Mouse (Mus musculus): Measurements from ENCODE around the gene Vps37c.

Vps37c gene

DNA sequence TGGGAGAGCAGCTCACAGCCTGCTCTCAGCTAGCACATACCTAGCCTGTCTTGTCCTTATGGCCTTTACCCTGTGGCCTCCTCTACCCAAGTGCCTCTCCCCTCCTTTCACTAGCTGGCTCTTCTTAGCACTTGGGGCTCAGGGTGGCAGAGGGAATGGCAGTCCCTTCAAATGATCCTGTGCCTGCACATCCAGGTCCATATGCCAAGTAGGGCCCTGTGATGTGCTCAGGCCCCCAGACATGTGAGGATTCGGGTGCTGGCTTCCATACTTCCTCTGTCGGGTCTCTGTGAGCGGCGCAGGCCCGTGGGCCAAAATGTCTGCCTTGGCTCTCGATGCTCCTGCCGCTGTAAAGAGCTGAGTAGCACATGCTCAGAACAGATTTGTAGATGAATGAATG is 47.3 kb downstream of the Vps37c start:
- no peak for ATAC-seq (ENCODE audit: insufficient number of reproducible peaks, low FRiP score, low TSS enrichment)

DNA sequence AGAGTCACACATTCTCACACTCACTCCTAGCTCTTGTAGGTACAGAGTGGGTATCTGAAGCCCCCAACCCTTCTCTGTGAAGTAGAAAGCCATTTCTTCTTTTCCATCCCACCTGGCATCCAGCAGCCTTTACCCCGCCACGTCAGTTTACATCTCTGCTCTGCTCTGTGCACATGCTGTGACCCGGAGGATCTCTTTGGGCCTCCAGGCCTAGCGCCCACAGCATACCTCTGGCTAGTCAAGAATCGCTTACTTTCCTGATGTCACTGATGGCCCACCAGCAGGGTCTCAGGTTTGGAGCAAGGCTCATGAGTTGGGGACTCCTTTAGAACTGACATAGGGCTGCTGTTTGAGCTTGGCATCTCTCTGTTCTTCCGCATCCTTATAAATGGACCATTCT is 49.5 kb downstream of the Vps37c start:
- no peak for ATAC-seq (ENCODE audit: insufficient number of reproducible peaks, low FRiP score, low TSS enrichment)

DNA sequence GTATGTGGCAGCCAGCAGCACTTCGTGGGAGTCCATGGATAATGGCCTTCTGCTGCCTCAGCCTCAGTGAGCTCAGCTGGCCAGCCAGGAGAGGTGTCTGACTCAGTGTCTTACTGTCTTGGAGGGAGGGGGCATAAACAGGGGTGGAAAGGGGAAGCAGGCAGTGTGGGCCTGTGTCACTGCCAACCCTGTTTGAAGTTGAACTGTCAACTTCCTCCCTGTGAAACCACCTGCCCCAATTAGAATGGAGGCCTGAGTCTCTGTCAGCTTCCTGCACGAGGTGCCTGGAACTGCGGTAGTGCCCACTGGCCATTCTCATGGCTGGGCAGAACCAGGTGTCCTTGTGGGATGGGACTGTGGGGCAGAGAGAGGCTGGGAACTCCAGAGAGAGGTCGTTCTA is 50.3 kb downstream of the Vps37c start, which contains the start of gene Cd5:
TSS of gene Cd5 (minus strand) at position 192 of the 400 bp plus-strand sequence.
- ATAC-seq (ENCODE audit: insufficient number of reproducible peaks, low FRiP score, low TSS enrichment): no peak

DNA sequence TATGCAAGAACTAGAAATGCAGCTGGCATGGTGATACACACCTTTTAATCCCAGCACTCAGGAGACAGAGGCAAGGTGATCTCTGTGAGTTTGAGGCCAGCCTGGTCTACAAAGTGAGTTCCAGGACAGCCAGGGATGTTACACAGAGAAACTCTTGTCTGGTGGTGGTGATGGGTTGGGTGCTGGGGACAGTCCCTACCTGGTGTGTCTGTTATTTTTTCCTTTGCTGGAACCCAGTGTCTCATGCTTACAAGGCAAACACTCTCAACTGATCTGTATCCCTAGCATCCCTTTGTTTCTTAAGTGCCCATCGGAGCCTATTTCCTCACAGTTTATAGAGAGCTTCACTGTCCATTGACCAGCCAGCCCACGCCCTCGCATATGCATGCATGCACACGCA is 51.4 kb downstream of the Vps37c start:
- ATAC-seq (ENCODE audit: insufficient number of reproducible peaks, low FRiP score, low TSS enrichment): no peak

DNA sequence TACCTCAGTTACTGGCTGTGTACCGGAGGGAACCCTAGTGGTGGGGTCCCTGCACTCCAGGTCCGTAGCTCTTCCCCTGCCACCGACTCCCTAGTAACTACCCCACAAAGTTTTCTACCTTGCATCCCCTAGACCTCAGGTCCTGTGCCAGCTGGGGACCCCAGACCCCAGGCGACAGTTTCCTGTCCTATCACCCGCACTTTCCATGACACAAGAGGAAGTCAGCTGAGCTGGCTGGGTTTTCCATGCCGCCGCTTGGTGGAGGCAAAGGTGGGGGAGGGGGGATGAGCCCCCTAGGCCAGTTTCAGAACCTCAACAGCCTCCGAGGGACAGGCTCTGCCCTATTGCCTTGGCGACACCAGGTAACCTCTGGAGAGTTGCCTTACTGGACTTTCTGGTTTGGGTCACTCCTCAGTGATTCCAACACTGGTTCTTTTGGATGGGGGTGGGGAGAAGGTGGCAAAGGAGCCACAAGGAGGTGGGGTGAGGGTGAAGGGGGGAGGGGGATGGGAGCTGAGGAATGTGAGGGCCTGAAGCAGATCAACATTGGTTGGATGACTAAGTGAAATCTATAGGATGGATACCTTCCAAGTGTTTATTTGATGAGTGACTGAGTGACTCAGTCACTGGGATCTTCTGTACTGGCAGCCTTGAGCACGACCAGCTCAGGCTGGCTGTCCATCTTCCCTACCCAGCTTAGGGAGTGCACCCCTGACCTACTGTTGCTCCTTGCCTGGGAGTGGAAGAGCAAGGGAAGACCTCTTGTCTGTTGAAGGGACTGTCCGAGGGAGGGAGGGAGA is 52.3 kb downstream of the Vps37c start:
- no peak for ATAC-seq (ENCODE audit: insufficient number of reproducible peaks, low FRiP score, low TSS enrichment)

DNA sequence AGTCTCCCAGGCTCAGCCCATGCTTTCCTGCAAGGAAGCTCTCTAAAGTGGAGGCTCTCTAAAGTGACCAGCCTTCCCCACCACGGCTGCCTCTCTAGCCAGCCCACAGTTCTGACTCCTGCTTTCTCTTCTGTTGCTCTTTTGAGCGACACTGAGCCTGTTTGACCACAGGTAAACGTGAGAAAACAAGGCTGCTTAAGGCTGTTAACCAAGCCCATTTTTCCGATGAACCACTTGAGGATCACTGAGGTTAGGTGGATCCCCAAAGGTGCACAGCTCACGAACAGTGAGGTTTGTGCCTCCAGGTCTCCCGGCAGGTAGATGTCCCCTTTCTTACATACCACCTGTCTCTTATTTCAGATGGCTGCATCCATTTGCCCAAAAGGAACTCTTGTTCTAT is 53.6 kb downstream of the Vps37c start:
- ATAC-seq (ENCODE audit: insufficient number of reproducible peaks, low FRiP score, low TSS enrichment): no peak

DNA sequence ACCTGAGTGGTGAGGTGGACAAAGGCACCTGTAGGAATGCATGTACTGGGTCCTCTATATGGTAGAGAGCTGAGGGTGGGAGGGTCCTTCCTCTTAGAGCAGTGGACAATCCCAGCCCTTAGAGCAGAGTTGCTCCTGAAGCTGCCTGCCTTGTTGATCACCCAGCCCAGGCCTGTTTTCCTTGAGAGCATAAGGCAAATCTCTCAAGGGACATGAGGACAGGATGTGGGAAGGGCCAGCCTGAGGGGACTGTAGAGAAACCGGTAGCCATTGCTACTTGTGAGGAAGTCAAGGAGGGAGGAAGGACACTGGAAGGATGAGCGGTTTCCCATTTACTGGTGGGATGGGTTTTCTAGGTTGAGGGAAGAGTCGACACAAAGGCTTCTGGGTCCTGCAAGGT is 54.0 kb downstream of the Vps37c start:
- no peak for ATAC-seq (ENCODE audit: insufficient number of reproducible peaks, low FRiP score, low TSS enrichment)

DNA sequence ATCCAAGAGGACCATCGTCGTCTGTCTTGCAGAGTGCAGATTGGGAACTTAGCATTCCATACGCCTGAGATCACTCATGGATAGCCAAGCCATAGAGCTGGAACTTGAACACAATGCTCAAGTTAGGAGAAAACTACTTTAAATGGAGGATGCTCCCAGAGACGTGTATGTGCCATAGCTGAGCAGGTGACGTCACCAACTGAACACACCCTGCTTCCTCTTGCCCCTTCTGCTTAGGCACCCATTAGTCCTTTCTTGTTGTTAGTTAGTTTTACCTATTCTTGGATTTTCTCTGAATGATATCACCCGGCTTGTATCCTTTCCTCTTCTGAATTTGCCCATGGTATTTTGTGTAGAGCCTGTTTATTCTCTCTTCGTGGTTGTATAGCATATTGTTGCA is 58.6 kb downstream of the Vps37c start:
- no peak for ATAC-seq (ENCODE audit: insufficient number of reproducible peaks, low FRiP score, low TSS enrichment)

DNA sequence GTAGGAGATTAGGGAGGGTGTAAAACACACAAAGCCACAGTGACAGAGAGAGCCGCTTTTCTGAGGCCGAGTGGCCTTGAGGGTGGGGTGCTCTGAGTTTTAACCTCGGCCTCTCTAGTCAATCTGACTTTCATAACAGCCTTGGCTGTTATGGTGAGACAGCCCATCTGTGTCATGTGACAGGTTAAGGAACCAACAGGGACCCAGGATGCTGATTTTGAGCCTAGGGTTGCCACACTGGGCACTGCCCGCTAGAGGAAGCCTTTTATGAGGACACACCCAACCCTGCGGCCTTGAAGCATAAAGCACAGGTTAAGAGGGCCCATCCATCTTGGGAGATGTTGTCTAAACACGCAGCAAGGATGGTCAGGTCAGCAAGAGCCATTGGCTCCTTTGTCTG is 59.2 kb downstream of the Vps37c start:
- no peak for ATAC-seq (ENCODE audit: insufficient number of reproducible peaks, low FRiP score, low TSS enrichment)

DNA sequence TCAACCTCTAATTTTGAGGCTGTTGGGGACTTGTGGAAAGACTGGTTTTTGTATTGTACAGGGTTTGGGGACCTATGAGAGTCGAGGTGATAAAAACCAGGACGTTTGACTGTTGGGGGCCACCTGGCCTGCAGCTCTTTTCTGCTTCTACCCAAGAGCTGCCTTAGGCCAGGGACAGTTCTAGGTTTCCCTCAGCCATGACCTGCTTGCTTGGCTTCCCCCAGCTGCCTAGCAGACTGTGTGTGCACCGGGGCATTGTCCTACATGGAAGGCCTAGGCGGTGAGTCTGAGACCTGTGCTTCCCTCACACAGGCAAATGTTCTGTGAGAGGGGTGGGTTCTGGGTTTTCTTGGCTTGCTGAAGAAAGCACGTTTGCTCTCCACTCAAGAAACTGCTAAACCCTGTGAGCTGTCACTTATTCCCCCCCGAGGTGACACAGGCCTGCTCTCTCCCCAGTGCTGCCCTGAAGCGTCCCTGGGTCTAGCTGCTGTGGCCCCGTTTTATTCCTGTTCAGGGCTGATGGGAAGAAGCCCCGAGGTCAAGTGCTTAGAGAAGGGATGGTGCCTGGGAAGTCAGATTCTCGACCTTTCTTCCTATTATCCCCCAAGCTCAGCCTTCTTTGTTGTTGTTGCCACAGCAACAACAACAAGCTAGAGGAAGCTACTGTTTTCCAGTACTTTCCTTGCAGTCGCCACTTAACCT is 60.0 kb downstream of the Vps37c start:
- no peak for ATAC-seq (ENCODE audit: insufficient number of reproducible peaks, low FRiP score, low TSS enrichment)

DNA sequence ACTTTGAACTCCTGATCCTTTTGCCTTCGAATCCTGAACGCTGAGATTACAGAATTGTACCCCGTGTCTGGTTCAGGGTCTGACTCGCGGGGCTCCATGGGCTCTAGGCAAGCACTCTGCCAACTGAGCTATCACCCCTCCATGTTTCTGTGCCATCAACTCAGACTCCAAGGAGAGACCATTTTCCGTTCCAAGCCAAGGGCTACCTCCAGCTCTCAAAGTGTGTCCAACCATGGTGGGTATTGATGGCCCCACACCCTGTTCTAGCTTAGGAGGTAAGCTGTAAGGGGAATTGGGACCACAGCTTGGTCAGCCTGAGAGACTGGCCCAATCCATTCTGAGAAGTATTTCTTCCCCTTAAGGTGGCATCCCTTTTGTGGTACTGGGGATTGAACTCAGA is 60.8 kb downstream of the Vps37c start:
- ATAC-seq (ENCODE audit: insufficient number of reproducible peaks, low FRiP score, low TSS enrichment): no peak

DNA sequence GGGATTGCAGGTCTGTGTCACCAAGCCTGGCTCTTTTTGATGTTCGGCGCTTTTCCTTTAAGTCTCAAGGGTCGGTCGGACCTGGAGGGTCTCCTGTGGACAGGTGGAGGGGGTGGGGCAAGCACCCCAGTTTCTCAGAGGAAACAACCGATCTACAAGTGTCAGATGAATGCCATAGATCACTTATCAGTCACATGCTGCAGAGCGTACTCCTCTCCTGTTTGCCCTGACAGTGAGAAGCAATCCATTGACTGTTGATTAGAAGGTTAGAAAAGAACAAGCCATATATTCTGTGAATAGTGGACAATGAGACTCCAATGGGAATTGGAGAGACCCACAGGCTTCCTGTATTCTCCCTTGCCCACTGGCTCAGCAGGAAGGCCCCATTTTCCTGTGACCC is 61.6 kb downstream of the Vps37c start:
- no peak for ATAC-seq (ENCODE audit: insufficient number of reproducible peaks, low FRiP score, low TSS enrichment)

DNA sequence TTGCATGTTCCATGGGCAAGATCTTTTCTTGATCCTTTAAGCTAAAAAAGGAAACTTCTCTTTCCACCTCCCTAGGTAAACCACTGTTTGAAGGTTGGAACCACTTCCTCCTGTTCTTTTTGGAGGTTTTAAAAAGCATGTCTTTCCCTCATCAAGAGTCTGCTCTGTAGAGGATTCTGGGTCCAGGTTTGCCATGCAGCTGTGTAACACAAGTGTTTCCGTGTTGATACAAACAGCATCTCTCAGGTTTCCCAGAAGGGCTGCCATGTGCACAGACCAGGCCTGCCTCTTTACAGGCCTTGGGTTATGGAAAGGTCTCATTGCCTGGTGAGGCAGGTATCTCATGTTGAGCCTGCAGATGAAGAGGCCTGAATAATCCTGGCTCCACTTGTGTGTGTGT is 63.1 kb downstream of the Vps37c start:
- ATAC-seq (ENCODE audit: insufficient number of reproducible peaks, low FRiP score, low TSS enrichment): no peak

DNA sequence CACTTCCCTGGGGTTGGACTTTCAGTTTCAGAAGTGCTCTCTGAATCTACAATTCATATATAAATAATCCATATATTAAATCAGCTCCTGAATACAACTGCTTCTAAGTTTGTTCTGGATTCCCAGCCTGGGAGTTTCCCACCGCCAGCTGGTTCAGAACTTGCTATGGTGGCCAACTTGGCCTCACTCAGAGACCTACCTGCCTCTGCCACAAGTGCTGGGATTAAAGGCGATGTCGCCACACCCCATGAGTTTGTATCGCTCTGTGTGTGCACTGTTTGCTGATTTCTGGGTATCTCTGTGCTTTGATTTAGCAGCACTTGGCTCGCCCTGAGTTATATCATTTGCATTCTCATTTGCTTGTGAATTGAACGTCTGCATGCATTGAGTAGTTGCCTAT is 63.6 kb downstream of the Vps37c start:
- ATAC-seq (ENCODE audit: insufficient number of reproducible peaks, low FRiP score, low TSS enrichment): no peak

DNA sequence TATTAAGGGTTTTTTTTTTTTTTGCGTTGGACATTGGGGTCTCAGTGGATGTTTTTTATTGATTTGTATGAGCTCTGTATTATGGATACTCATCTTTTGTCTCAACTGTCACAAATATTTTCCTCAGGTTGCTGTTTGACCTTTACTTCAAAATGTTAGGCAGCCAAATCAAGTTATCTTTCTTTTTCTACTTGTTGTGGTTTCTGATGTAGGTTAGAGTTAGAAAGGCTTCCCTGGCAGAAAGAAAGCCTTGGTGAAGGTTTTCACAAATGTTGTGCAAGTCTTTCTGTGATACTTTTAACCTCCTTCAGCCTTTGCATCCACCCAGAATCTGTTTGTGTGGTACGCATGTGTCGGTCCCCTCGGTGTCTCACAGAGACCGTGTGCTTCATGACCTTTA is 64.1 kb downstream of the Vps37c start:
- ATAC-seq (ENCODE audit: insufficient number of reproducible peaks, low FRiP score, low TSS enrichment): no peak

DNA sequence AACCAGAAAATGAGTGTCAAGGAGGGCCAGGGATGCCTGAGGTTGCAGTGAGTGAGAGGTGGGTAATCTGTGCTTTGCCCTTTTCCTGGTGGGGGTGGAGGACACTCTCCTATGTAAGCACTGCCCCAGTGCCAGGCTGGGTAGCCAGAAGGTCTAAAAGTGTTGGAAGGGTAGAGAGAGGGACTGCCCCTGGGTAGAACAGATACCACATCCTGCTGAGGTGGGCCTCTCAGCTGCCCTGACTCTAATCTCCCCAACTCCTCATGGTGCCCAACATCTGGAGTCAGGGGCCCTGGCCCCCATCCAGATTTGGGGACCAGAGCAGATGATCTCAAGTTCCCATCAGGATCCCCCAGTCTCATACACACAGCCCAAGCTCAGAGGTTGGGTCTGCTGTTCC is 68.6 kb downstream of the Vps37c start:
- no peak for ATAC-seq (ENCODE audit: insufficient number of reproducible peaks, low FRiP score, low TSS enrichment)

DNA sequence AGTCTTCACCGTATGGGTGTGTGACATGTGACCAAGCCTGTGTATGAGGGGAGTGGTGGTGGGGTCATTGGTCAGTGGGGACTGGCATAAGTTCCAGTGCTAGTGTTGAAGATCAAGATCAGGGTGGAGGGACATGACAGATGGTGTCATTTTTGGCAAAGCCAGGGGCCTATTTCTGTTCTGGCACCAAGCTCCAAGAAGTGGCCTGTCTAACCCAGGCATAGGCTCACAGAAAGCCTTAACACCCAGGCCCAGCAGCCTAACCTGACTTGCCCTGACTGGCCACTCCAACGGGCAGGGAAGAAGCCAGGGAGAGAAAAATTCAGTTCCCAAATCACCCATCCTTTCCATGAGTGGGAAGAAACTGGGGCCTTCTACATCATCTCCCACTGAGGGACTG is 69.0 kb downstream of the Vps37c start:
- 0 out of 2 replicates have a peak, but pooled peaks have one; percentile 9 for ATAC-seq (ENCODE audit: insufficient number of reproducible peaks, low FRiP score, low TSS enrichment)

DNA sequence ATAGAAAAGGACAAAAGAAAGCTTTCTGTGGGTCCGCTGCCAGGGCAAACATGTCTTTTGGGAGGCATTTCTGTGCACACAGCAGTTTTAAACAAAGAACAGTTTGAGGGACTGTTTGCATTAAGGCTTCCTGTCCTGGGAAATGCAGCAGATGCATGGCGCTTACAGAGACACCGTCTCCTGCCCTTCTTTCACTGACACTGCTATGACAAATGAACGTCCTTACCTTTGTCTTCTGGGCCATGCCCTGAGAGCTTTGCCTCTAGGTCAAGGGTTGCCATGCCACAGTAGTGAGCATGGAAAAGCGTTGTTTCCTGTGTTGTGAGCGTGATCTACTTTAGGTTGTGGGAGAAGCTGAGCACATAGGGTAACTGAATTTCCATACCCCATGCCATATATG is 70.2 kb downstream of the Vps37c start:
- ATAC-seq (ENCODE audit: insufficient number of reproducible peaks, low FRiP score, low TSS enrichment): no peak

DNA sequence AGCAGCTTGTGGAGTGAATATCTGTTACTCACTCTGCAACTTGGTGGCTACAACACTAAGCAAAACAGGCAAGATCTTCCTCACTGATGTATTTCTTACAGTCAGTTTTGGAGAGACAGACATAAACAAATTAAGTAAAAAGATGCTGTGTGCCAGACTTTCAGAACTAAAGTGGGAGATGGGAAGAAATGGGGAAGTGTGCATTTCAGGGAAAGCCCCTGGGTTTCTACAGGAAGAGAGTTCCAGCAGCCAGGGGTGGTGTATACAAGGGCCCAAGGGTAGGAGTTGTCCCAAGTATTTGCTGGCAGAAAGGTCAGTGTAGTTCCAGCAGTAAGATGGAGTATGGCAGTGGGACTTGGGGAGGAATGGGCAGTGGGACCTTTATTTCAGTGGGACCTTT is 71.0 kb downstream of the Vps37c start:
- ATAC-seq (ENCODE audit: insufficient number of reproducible peaks, low FRiP score, low TSS enrichment): no peak

DNA sequence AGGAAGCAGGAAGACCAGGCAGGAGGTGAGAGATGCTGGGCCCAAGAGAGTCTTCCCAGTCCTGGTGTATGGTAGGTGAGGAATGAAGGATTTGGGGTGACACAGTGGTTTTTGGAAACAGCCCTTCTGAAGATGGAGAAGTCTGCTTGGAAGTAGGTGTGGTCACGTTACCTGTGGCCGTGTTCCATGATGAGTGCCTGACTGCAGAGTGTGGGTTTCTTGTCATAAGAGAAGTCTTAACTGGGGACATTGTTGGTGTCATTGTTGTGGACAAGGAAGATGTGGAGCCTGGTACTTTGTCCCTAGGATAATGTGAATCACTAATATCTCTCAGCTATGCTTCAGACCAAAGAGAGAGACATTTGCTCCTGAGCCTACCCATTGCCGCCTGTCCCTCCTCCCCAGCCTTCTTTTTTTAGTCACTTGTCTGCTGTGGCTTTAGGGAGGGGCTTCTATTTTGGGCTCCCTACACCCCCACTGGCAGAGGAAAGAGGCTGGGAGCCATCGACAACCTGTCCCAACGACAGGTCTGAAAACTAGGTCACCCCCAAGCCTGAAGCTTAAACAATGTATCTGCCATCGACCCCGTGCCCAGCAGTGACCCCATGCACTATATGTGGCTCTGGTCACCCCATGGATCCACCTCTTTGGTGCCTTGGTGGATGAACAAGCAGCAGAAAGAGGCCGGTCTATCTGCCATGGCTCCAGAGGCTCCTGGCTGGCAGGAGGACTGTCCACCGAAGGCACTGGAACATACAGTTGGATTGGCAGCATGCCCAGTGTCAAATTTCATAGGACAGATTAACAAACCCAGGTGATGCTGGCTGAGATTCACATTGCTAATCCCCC is 71.7 kb downstream of the Vps37c start:
- ATAC-seq (ENCODE audit: insufficient number of reproducible peaks, low FRiP score, low TSS enrichment): peak; percentile 73; the same call in 1 of the 2 replicates

DNA sequence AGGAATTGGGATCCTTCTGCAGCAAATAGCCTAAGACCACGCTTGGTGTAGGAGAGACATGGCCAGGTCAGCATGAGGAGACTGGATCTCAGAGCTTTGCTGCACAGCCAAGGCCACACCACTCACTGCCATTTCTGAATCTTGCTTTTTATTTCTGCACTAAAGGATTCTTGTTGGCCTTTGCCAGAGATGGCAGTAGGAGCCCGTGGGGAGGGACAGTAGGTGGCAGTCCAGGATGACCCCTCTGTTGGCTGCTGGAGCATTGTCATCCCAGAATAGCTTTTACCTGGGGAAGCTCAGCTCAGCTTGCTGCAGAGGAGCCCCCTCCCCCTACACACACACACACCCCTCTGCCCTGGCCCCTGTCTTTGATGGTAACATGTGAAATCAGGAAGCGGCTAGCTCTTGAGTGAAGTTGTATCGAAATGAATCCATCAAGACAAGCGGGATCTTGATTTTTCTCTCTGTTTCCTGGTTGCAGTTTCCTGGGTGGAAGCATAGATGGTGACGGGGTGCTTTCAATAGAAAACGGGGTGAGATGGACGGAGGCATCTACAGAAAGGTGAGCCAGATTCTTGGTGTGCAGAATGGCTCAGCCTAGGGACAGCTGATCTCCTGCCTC is 73.4 kb downstream of the Vps37c start:
- ATAC-seq (ENCODE audit: insufficient number of reproducible peaks, low FRiP score, low TSS enrichment): no peak

Measured in cerebellum, adult (tissue).